Mouse (Mus musculus) bone marrow macrophage, adult 2 months (primary cell): ENCODE results near the gene Oxct2a.
"Not testable (repeated sequence)": the region's sequence is repeated elsewhere in the genome, so short reads cannot be mapped to it uniquely, and the experiment has no call there.

Experiments used
- CTCF ChIP-seq: IDR thresholded peaks from 2 replicates; pipeline ENCODE4 v1.5.1; 2012; ENCODE audit warnings: low read depth, mild to moderate bottlenecking, low read length, moderate library complexity
- POLR2A ChIP-seq: IDR thresholded peaks from 2 replicates; pipeline ENCODE4 v1.6.1; 2012; ENCODE audit warnings: mild to moderate bottlenecking, low read depth, low read length, borderline replicate concordance

DNA sequence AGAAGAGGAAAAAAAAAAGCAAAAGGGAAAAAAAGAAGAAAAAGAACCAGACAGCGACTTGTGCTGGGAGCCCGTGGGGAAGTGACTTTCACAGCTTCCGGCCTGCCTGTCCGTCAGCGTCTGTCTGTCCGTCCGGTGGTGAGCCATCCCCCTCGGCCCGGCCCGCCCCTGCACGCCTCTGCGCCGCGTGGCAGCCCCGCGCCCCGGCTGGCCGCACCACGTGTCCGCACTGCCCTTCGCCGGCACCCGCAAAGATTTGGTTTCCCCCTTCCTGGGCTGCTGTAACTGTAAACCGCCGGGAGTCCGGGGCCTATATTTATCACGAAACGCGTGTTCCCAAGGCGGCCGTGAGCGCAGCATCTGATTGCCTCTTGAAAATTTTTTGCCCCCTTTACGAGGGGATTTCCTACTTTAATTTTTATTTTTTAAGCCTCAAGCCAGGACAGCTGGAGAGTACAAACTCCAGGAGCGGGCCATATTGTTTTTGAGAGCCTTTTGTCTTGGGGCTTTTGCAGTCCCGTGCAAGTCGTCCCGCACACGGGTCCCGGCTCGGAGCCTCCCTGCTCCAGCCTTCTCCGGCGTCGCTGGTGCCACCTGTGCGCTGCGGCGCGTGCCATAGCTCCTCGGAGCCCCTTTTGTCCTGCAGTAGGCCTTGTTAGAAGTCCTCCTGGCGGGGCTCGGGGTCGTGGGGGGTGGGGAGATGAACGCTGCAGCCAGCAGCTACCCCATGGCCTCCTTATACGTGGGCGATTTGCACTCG, 40.3 kb downstream of the Oxct2a start:
- not testable (repeated sequence) for TF ChIP-seq POLR2A, CTCF
